Mouse (Mus musculus) intestine, embryonic 15.5 days (tissue): ENCODE measurements around the gene Dxo. TPM values are rescaled to one million over a fixed set of nuclear protein-coding genes. Genes with fewer than 3 reads are reported as not detected.

Source experiments
- polyA plus RNA-seq: library from polyadenylated mRNA; unstranded; fragments of >200 nt; fragmentation: Nextera tagmentation; extraction: Ambion mirVana; gene quantifications from 2 replicates; pipeline ENCODE4 v1.2.1, GENCODE M21; 2015

Gene Dxo
- polyA plus RNA-seq, 1 experiment from 2014 or later: 51.8 TPM

Other genes with a start within 250 kb of the Dxo start
- gene Gpsm3, start 247.2 kb upstream of the Dxo start, polyA plus RNA-seq: 10.1 TPM in 2 replicates
- 8.0 and 8.8 TPM in 2 replicates for gene Pbx2, start 245.8 kb upstream of the Dxo start, polyA plus RNA-seq
- gene Ager, start 239.2 kb upstream of the Dxo start, polyA plus RNA-seq: 2.7 and 3.0 TPM in 2 replicates
- 165 and 174 TPM in 2 replicates for gene Rnf5, start 233.3 kb upstream of the Dxo start, polyA plus RNA-seq
- 51.2 and 60.8 TPM in 2 replicates for gene Agpat1, start 232.8 kb upstream of the Dxo start, polyA plus RNA-seq
- 3.0 and 3.4 TPM in 2 replicates for gene Egfl8, start 221.0 kb upstream of the Dxo start, polyA plus RNA-seq
- gene Ppt2, start 208.5 kb upstream of the Dxo start, polyA plus RNA-seq: 27.8 and 29.6 TPM in 2 replicates
- gene Prrt1, start 207.5 kb upstream of the Dxo start, polyA plus RNA-seq: 0.40 and 0.49 TPM in 2 replicates
- gene Fkbpl, start 192.3 kb upstream of the Dxo start, polyA plus RNA-seq: 12.1 and 13.7 TPM in 2 replicates
- 67.5 and 68.2 TPM in 2 replicates for gene Atf6b, start 189.9 kb upstream of the Dxo start, polyA plus RNA-seq
- gene Tnxb, start 166.5 kb upstream of the Dxo start, polyA plus RNA-seq: 1.1 and 1.3 TPM in 2 replicates
- gene C4b, start 93.1 kb upstream of the Dxo start, polyA plus RNA-seq: 0.33 and 1.4 TPM in 2 replicates
- gene Cyp21a1, start 32.5 kb upstream of the Dxo start, polyA plus RNA-seq: 0.38 and 18.1 TPM in 2 replicates
- 25.1 and 30.3 TPM in 2 replicates for gene Stk19, start 74 bp upstream of the Dxo start, polyA plus RNA-seq
- gene Skiv2l, start 13.2 kb downstream of the Dxo start, polyA plus RNA-seq: 39.9 and 42.5 TPM in 2 replicates
- 98.4 and 106 TPM in 2 replicates for gene Nelfe, start 13.4 kb downstream of the Dxo start, polyA plus RNA-seq
- 52.1 and 63.5 TPM in 2 replicates for gene Cfb, start 25.5 kb downstream of the Dxo start, polyA plus RNA-seq
- gene Zbtb12, start 42.5 kb downstream of the Dxo start, polyA plus RNA-seq: 2.5 and 2.8 TPM in 2 replicates
- not detected in 2 replicates for gene Gm20547, start 45.0 kb downstream of the Dxo start, polyA plus RNA-seq
- 14.9 and 16.0 TPM in 2 replicates for gene C2, start 61.2 kb downstream of the Dxo start, polyA plus RNA-seq
- 61.2 and 67.6 TPM in 2 replicates for gene Ehmt2, start 61.5 kb downstream of the Dxo start, polyA plus RNA-seq
- gene Slc44a4, start 77.4 kb downstream of the Dxo start, polyA plus RNA-seq: 56.2 and 60.4 TPM in 2 replicates
- 118 and 134 TPM in 2 replicates for gene Neu1, start 94.2 kb downstream of the Dxo start, polyA plus RNA-seq
- 0.43 TPM in 2 replicates for gene Hspa1b, start 122.2 kb downstream of the Dxo start, polyA plus RNA-seq
- gene Gm20481, start 132.9 kb downstream of the Dxo start, polyA plus RNA-seq: not detected in 2 replicates
- gene Hspa1a, start 135.1 kb downstream of the Dxo start, polyA plus RNA-seq: 6.2 and 6.3 TPM in 2 replicates
- gene Hspa1l, start 135.7 kb downstream of the Dxo start, polyA plus RNA-seq: 0.16 and 0.78 TPM in 2 replicates
- 187 and 190 TPM in 2 replicates for gene Lsm2, start 144.8 kb downstream of the Dxo start, polyA plus RNA-seq
- gene Vars, start 164.0 kb downstream of the Dxo start, polyA plus RNA-seq: 117 and 141 TPM in 2 replicates
- gene Vwa7, start 179.6 kb downstream of the Dxo start, polyA plus RNA-seq: 0.21 and 0.35 TPM in 2 replicates
- gene Sapcd1, start 191.0 kb downstream of the Dxo start, polyA plus RNA-seq: 11.4 and 13.5 TPM in 2 replicates
- 3.0 and 3.1 TPM in 2 replicates for gene Msh5, start 209.7 kb downstream of the Dxo start, polyA plus RNA-seq
- gene Clic1, start 212.9 kb downstream of the Dxo start, polyA plus RNA-seq: 385 and 387 TPM in 2 replicates
- 185 and 190 TPM in 2 replicates for gene Ddah2, start 222.0 kb downstream of the Dxo start, polyA plus RNA-seq
- gene Ly6g6c, start 228.4 kb downstream of the Dxo start, polyA plus RNA-seq: not detected in 2 replicates
- 0.23 and 0.35 TPM in 2 replicates for gene Mpig6b, start 229.2 kb downstream of the Dxo start, polyA plus RNA-seq
- gene Ly6g6e, start 239.9 kb downstream of the Dxo start, polyA plus RNA-seq: 1.9 and 2.6 TPM in 2 replicates
- 5.8 and 5.9 TPM in 2 replicates for gene Ly6g6d, start 241.0 kb downstream of the Dxo start, polyA plus RNA-seq
- 0.24 and 0.33 TPM in 2 replicates for gene Ly6g6f, start 248.6 kb downstream of the Dxo start, polyA plus RNA-seq